Mouse (Mus musculus): ENCODE measurements around the gene Grip1.
A peak's percentile ranks its signal among the peaks of the same experiment; 100 is the strongest.

Gene Grip1

GRCm38 (mm10) chr10:119453431-119454105, at the start of gene Grip1:
TSS of gene Grip1 (plus strand) at chr10:119453830.
- peak; percentile 60 for DNase-seq (ENCODE audit: low spot score)

GRCm38 (mm10) chr10:119405103-119405502, 48.5 kb upstream of the Grip1 start:
- DNase-seq (ENCODE audit: low spot score) = no peak

- DNase-seq (ENCODE audit: low spot score) = no peak
Measured at GRCm38 (mm10) chr10:119405612-119406011, 48.0 kb upstream of the Grip1 start.

- DNase-seq (ENCODE audit: low spot score) = no peak
Measured at GRCm38 (mm10) chr10:119408327-119408726, 45.3 kb upstream of the Grip1 start.

- no peak for DNase-seq (ENCODE audit: low spot score)
Measured at GRCm38 (mm10) chr10:119413238-119413637, 40.4 kb upstream of the Grip1 start.

GRCm38 (mm10) chr10:119415106-119415505, 38.5 kb upstream of the Grip1 start:
- DNase-seq (ENCODE audit: low spot score) = no peak

- DNase-seq (ENCODE audit: low spot score) = no peak
Measured at GRCm38 (mm10) chr10:119421418-119421817, 32.2 kb upstream of the Grip1 start.

GRCm38 (mm10) chr10:119423821-119424534, 29.7 kb upstream of the Grip1 start:
- no peak for DNase-seq (ENCODE audit: low spot score)

- no peak for DNase-seq (ENCODE audit: low spot score)
Measured at GRCm38 (mm10) chr10:119427653-119428052, 26.0 kb upstream of the Grip1 start.

- no peak for DNase-seq (ENCODE audit: low spot score)
Measured at GRCm38 (mm10) chr10:119428106-119428505, 25.5 kb upstream of the Grip1 start.

GRCm38 (mm10) chr10:119430240-119430639, 23.4 kb upstream of the Grip1 start:
- no peak for DNase-seq (ENCODE audit: low spot score)

GRCm38 (mm10) chr10:119431801-119432200, 21.8 kb upstream of the Grip1 start:
- no peak for DNase-seq (ENCODE audit: low spot score)

GRCm38 (mm10) chr10:119435818-119436217, 17.8 kb upstream of the Grip1 start:
- DNase-seq (ENCODE audit: low spot score) = no peak

GRCm38 (mm10) chr10:119437319-119437718, 16.3 kb upstream of the Grip1 start:
- DNase-seq (ENCODE audit: low spot score) = no peak

GRCm38 (mm10) chr10:119441743-119442142, 11.9 kb upstream of the Grip1 start:
- no peak for DNase-seq (ENCODE audit: low spot score)

GRCm38 (mm10) chr10:119447392-119447914, 6.2 kb upstream of the Grip1 start:
- DNase-seq (ENCODE audit: low spot score) = no peak

- DNase-seq (ENCODE audit: low spot score) = no peak
Measured at GRCm38 (mm10) chr10:119447930-119448329, 5.7 kb upstream of the Grip1 start.

- DNase-seq (ENCODE audit: low spot score) = no peak
Measured at GRCm38 (mm10) chr10:119452698-119453097, 932 bp upstream of the Grip1 start.

- peak; percentile 64 for DNase-seq (ENCODE audit: low spot score)
Measured at GRCm38 (mm10) chr10:119454106-119454667, 557 bp downstream of the Grip1 start.

GRCm38 (mm10) chr10:119454668-119455542, 1.3 kb downstream of the Grip1 start:
- no peak for DNase-seq (ENCODE audit: low spot score)

- no peak for DNase-seq (ENCODE audit: low spot score)
Measured at GRCm38 (mm10) chr10:119455543-119455940, 1.9 kb downstream of the Grip1 start.

- DNase-seq (ENCODE audit: low spot score) = no peak
Measured at GRCm38 (mm10) chr10:119457121-119457520, 3.5 kb downstream of the Grip1 start.
